Mouse (Mus musculus): ENCODE data around the gene Tff3.

Gene Tff3

DNA sequence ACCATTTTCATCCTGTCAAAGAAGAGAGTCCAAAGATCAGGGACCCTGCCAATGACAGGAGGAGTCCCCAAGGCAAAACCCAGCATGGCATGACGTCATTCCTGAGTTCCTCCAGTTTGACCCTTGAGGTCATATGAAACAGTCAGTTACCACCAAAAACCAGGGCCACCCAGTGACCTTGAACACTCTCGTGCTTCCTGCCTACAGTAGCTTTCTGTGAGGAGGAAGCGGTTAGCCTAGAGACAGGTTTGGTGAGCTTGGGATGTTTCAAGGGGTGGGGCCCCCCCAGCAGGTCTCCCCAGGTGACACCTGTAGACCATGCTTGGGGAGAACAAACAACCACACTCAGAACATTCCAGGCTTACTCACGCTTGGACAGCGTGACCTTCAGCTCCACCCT, 51.9 kb downstream of the Tff3 start:
- DNase-seq (ENCODE audit: low read depth, low spot score), result no peak

DNA sequence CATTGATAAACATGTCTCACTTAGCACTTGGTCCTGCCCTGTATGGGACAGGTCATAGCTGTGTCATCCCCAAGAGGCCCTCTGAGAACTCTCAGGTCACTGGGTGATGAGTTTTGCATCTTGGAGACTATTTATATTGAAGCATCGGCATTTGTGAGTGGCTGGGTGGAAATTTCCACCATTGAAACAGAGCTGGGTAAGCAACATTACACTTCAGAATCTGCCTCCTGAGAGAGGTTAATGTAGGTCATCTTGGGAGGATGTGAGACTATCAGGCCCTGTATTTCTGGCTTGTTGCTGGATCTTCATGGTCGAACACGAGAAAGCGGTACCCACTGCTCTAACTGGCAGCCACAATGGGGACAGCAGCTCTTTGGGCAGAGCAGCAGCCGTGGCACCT, 54.0 kb downstream of the Tff3 start:
- DNase-seq (ENCODE audit: low read depth, low spot score), result no peak

Data from retina, adult 2 months (tissue).